Comparison of ENCODE assay signal across 26 mouse cellular contexts in genomic region chr4:43473636-43474035, GRCm38 (mm10). TPM values are rescaled to one million over a fixed set of nuclear protein-coding genes. Genes with fewer than 3 reads are reported as not detected.
"Had no signal": no experiment of that assay in that cellular context is flagged by ENCODE, and none has a peak within 500 bp of the region (broad histone marks: within the 10 kb centered on the region; RNA-seq: fewer than 3 reads in every experiment).

No protein-coding gene starts in this region.

- H3K4me1 ChIP-seq: limb, embryonic 12.5 days; neural tube, embryonic 13.5 days had no signal

- H3K27ac ChIP-seq: kidney, embryonic 15.5 days; limb, embryonic 12.5 days; limb, embryonic 15.5 days; liver, embryonic 14.5 days; midbrain, embryonic 10.5 days; midbrain, embryonic 13.5 days; neural tube, embryonic 13.5 days; stomach, postnatal 0 days had no signal

- H3K27me3 ChIP-seq: kidney, embryonic 15.5 days; limb, embryonic 12.5 days; limb, embryonic 15.5 days; midbrain, embryonic 13.5 days; neural tube, embryonic 13.5 days had no signal

- DNase-seq: kidney, adult 11 months; kidney, adult 8-10 months; kidney, postnatal 10 days; kidney, postnatal 36 days; left cerebral cortex, postnatal 4 days; liver, postnatal 0 days; lung, embryonic 14.5 days; retina, postnatal 1 day; right cerebral cortex, postnatal 25 days; spleen, adult 18-20 months; thymus, adult 2 months; thymus, postnatal 25 days had no signal

- H3K4me3 ChIP-seq: kidney, embryonic 15.5 days; limb, embryonic 12.5 days; limb, embryonic 15.5 days; megakaryocyte, embryonic 14.5 days; midbrain, embryonic 10.5 days; midbrain, embryonic 13.5 days; myocyte; neural tube, embryonic 13.5 days had no signal

- H3K36me3 ChIP-seq: kidney, embryonic 15.5 days; limb, embryonic 12.5 days; limb, embryonic 15.5 days; midbrain, embryonic 10.5 days; midbrain, embryonic 13.5 days; neural tube, embryonic 13.5 days had no signal

RNA-seq across cellular contexts. Expression of gene Sit1, which starts 9.9 kb away (rescaled TPM):
- polyA plus RNA-seq: kidney, embryonic 15.5 days; limb, embryonic 12.5 days; limb, embryonic 15.5 days; liver, embryonic 11.5 days; lung, embryonic 14.5 days; lung, postnatal 0 days; midbrain, embryonic 10.5 days; midbrain, embryonic 13.5 days; midbrain, embryonic 16.5 days; myocyte; neural tube, embryonic 13.5 days; stomach, embryonic 14.5 days; stomach, postnatal 0 days had no signal
